Mouse (Mus musculus): Measurements from ENCODE around the gene Gja10.

DNA sequence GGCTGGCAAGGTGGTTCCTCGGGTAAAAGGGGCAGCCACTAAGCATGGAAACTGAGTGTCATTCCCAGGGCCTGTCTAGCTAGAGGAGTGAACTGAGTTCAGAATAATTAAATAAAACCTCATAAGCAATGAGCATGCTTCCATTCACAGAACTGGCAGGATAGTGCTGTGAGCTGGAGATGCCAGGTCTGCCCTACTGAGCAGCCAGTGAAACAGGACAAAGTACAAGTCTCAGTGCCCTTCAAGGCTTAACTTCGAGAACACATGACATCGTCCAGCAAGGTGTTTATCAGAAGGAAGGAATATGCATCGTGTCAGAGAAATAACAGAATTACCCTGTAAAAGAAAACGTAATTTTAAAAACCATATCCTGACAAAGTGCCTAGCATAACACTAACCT, 29.0 kb downstream of the Gja10 start:
- TF ChIP-seq CTCF (IDR thresholded peaks at IDR 0.05; ENCODE audit: control insufficient read depth, insufficient read depth, insufficient read length) (no peak), USF1 (IDR thresholded peaks at IDR 0.05; ENCODE audit: low read depth) (no peak), MAX (IDR thresholded peaks at IDR 0.05) (no peak), MYOD1 (IDR thresholded peaks at IDR 0.05; ENCODE audit: control insufficient read depth, insufficient read length, low read depth) (no peak), MYOG (IDR thresholded peaks at IDR 0.05; ENCODE audit: control insufficient read depth, extremely low read depth, insufficient read length) (no peak)

All from C2C12 (cell line).